Comparison of ENCODE assay signal across 17 mouse cellular contexts in genomic region chr1:175631080-175631479, GRCm38 (mm10). TPM values are rescaled to one million over a fixed set of nuclear protein-coding genes. Genes with fewer than 3 reads are reported as not detected.
DNase-seq lines count a peak whose midpoint lies in the region; ATAC-seq and TF ChIP-seq lines count a peak whose summit lies in the region.
"Had no signal": no experiment of that assay in that cellular context is flagged by ENCODE, and none has a peak within 500 bp of the region (broad histone marks: within the 10 kb centered on the region; RNA-seq: fewer than 3 reads in every experiment).

No protein-coding gene starts in this region.

- H3K36me3 ChIP-seq in kidney, adult 2 months (ENCODE audit: control insufficient read depth, insufficient read depth, low read length) = no peaks in the 10 kb centered on the region
- H3K36me3 ChIP-seq in kidney, embryonic 15.5 days = no peaks in the 10 kb centered on the region
- no peaks in the 10 kb centered on the region for H3K36me3 ChIP-seq in liver, embryonic 15.5 days (replicated peaks)
- H3K36me3 ChIP-seq in heart, embryonic 12.5 days = no peaks in the 10 kb centered on the region
- H3K36me3 ChIP-seq: embryonic facial prominence, embryonic 12.5 days; forebrain, embryonic 15.5 days; hindbrain, embryonic 15.5 days had no signal

- no peak for TF ChIP-seq POLR2A in kidney, adult 2 months (IDR thresholded peaks at IDR 0.05; ENCODE audit: low read depth, low read length)

- peaks cover 2% of the 10 kb centered on the region; the same call in 1 of the 2 replicates for H3K4me1 ChIP-seq in kidney, adult 2 months (ENCODE audit: control insufficient read depth, insufficient read depth, low read length)
- no peaks in the 10 kb centered on the region for H3K4me1 ChIP-seq in kidney, embryonic 15.5 days
- H3K4me1 ChIP-seq in liver, embryonic 15.5 days (replicated peaks) = peaks cover 5% of the 10 kb centered on the region; the same call in 1 of the 2 replicates
- no peaks in the 10 kb centered on the region for H3K4me1 ChIP-seq in heart, embryonic 12.5 days (replicated peaks)
- H3K4me1 ChIP-seq: embryonic facial prominence, embryonic 12.5 days; forebrain, embryonic 15.5 days; hindbrain, embryonic 15.5 days had no signal

- no peak for ATAC-seq in kidney, embryonic 15.5 days (replicated peaks; ENCODE audit: low FRiP score)
- no peak for ATAC-seq in liver, embryonic 15.5 days (ENCODE audit: insufficient read depth)
- no peak for ATAC-seq in heart, embryonic 12.5 days (ENCODE audit: insufficient number of reproducible peaks, low FRiP score)
- ATAC-seq: forebrain, embryonic 15.5 days had no signal

- H3K27ac ChIP-seq in kidney, adult 2 months (ENCODE audit: insufficient read depth, low read depth, low read length) = peak overlapping the region; percentile 87
- no peak overlapping the region for H3K27ac ChIP-seq in kidney, embryonic 15.5 days
- H3K27ac ChIP-seq in liver, embryonic 15.5 days (replicated peaks) = 0 out of 2 replicates have a peak overlapping the region, but pooled peaks have one; percentile 49
- no peak overlapping the region for H3K27ac ChIP-seq in heart, embryonic 12.5 days (ENCODE audit: poor library complexity, severe bottlenecking)
- H3K27ac ChIP-seq: embryonic facial prominence, embryonic 12.5 days; forebrain, embryonic 15.5 days; hindbrain, embryonic 15.5 days had no signal

- 73% methylated on average over 3 of the region's 3 CpGs for WGBS in kidney, adult 2 months
- WGBS in kidney, embryonic 15.5 days = 80% methylated on average over 3 of the region's 3 CpGs
- 38% methylated on average over 3 of the region's 3 CpGs for WGBS in liver, embryonic 15.5 days (ENCODE audit: insufficient replicate concordance)
- WGBS in heart, embryonic 12.5 days = 83% methylated on average over 3 of the region's 3 CpGs

- TF ChIP-seq CTCF in kidney, adult 2 months (conservative IDR thresholded peaks at IDR 0.05; ENCODE audit: insufficient read depth, insufficient read length, low read depth, low read length) = no peak

- H3K4me3 ChIP-seq in kidney, adult 2 months (ENCODE audit: insufficient read depth, low read depth, low read length) = no peak overlapping the region
- no peak overlapping the region for H3K4me3 ChIP-seq in kidney, embryonic 15.5 days (replicated peaks)
- H3K4me3 ChIP-seq in liver, embryonic 15.5 days (replicated peaks) = no peak overlapping the region
- H3K4me3 ChIP-seq in heart, embryonic 12.5 days = no peak overlapping the region
- H3K4me3 ChIP-seq: embryonic facial prominence, embryonic 12.5 days; forebrain, embryonic 15.5 days; hindbrain, embryonic 15.5 days had no signal

- H3K9ac ChIP-seq in kidney, embryonic 15.5 days = no peak overlapping the region
- H3K9ac ChIP-seq in liver, embryonic 15.5 days = no peak overlapping the region
- H3K9ac ChIP-seq in heart, embryonic 12.5 days = no peak overlapping the region
- H3K9ac ChIP-seq: embryonic facial prominence, embryonic 12.5 days; forebrain, embryonic 15.5 days; hindbrain, embryonic 15.5 days had no signal

- no peak for DNase-seq in kidney, adult 2 months
- DNase-seq in A20 (ENCODE audit: low read depth, low spot score) (peak; percentile 78), NIH3T3 (ENCODE audit: low read depth) (peak; percentile 11)
- DNase-seq in retina, postnatal 1 day = no peak
- DNase-seq in lung, adult 18-20 months = no peak
- DNase-seq: adrenal gland, postnatal 14 days; cerebellum, adult 2 months; cerebellum, postnatal 10 days; gastrocnemius, postnatal 10 days; heart, adult 18-20 months had no signal

- H3K9me3 ChIP-seq in kidney, embryonic 15.5 days (replicated peaks) = no peaks in the 10 kb centered on the region
- H3K9me3 ChIP-seq in liver, embryonic 15.5 days (replicated peaks) = no peaks in the 10 kb centered on the region
- 0 out of 2 replicates have a peak, but pooled peaks cover 4% of the 10 kb centered on the region for H3K9me3 ChIP-seq in heart, embryonic 12.5 days (replicated peaks)
- H3K9me3 ChIP-seq: embryonic facial prominence, embryonic 12.5 days; forebrain, embryonic 15.5 days; hindbrain, embryonic 15.5 days had no signal

- H3K4me2 ChIP-seq in kidney, embryonic 15.5 days = no peak overlapping the region
- H3K4me2 ChIP-seq in liver, embryonic 15.5 days = no peak overlapping the region
- no peak overlapping the region for H3K4me2 ChIP-seq in heart, embryonic 12.5 days
- H3K4me2 ChIP-seq: embryonic facial prominence, embryonic 12.5 days; forebrain, embryonic 15.5 days; heart, embryonic 11.5 days; hindbrain, embryonic 15.5 days had no signal

- no peaks in the 10 kb centered on the region for H3K27me3 ChIP-seq in kidney, adult 2 months (replicated peaks; ENCODE audit: control insufficient read depth, insufficient read depth, low read length)
- no peaks in the 10 kb centered on the region for H3K27me3 ChIP-seq in kidney, embryonic 15.5 days
- H3K27me3 ChIP-seq in liver, embryonic 15.5 days = no peaks in the 10 kb centered on the region
- no peaks in the 10 kb centered on the region for H3K27me3 ChIP-seq in heart, embryonic 12.5 days (replicated peaks)
- H3K27me3 ChIP-seq: embryonic facial prominence, embryonic 12.5 days; forebrain, embryonic 15.5 days; hindbrain, embryonic 15.5 days had no signal

RNA-seq across cellular contexts. Expression of gene Fh1, which starts 5.6 kb away (rescaled TPM):
- polyA plus RNA-seq in kidney, adult 2 months (2012; rRNA removed) = 117 and 181 TPM in 2 replicates
- 127 and 133 TPM in 2 replicates for polyA plus RNA-seq in kidney, embryonic 15.5 days (2015; fragmentation: Nextera tagmentation; extraction: Ambion mirVana)
- 75.4 and 75.8 TPM in 2 replicates for polyA plus RNA-seq in liver, embryonic 15.5 days (2015; fragmentation: Nextera tagmentation; extraction: Ambion mirVana)
- 192 and 201 TPM in 2 replicates for polyA plus RNA-seq in heart, embryonic 12.5 days (2016; fragmentation: Nextera tagmentation; extraction: Ambion mirVana)

RNA-seq across cellular contexts. Expression of gene Kmo, which starts 10.9 kb away (rescaled TPM):
- polyA plus RNA-seq in kidney, adult 2 months (2012; rRNA removed) = 42.4 and 49.6 TPM in 2 replicates
- 0.25 and 0.37 TPM in 2 replicates for polyA plus RNA-seq in kidney, embryonic 15.5 days (2015; fragmentation: Nextera tagmentation; extraction: Ambion mirVana)
- polyA plus RNA-seq in liver, embryonic 15.5 days (2015; fragmentation: Nextera tagmentation; extraction: Ambion mirVana) = 12.0 and 12.9 TPM in 2 replicates
- 0.18 and 0.29 TPM in 2 replicates for polyA plus RNA-seq in heart, embryonic 12.5 days (2016; fragmentation: Nextera tagmentation; extraction: Ambion mirVana)
- polyA plus RNA-seq: forebrain, embryonic 15.5 days; hindbrain, embryonic 15.5 days had no signal

Comparison
In these comparisons a context has a peak if more than half of its experiments do, and no peak if none do; other contexts are left out.
1. H3K27ac ChIP-seq: peak in kidney, adult 2 months (single experiment) and liver, embryonic 15.5 days (single experiment); none in kidney, embryonic 15.5 days (single experiment) and heart, embryonic 12.5 days (single experiment).
2. DNase-seq: peak in A20 (single experiment) and NIH3T3 (single experiment); none in kidney, adult 2 months (single experiment), retina, postnatal 1 day (single experiment) and lung, adult 18-20 months (0 of 2).